Mouse (Mus musculus): ENCODE data around the gene Acy3. TPM values are rescaled to one million over a fixed set of nuclear protein-coding genes. Genes with fewer than 3 reads are reported as not detected.
"Not testable (repeated sequence)": the region's sequence is repeated elsewhere in the genome, so short reads cannot be mapped to it uniquely, and the experiment has no call there.

The Acy3 gene
- total RNA-seq, 2 experiments from 2014 or later, result 24.3 to 28.5 TPM

- DNase-seq, result no peak
Measured at GRCm38 (mm10) chr19:3972229-3972628, 14.1 kb upstream of the Acy3 start, which contains the start of gene Aldh3b2. Gene Aldh3b2 (plus strand): TSS chr19:3972328.

- DNase-seq, result not testable (repeated sequence)
Measured at GRCm38 (mm10) chr19:3974608-3975007, 11.8 kb upstream of the Acy3 start.

GRCm38 (mm10) chr19:3975866-3976265, 10.5 kb upstream of the Acy3 start:
- DNase-seq, result no peak

- peak; percentile 80 to 91 for DNase-seq
Measured at GRCm38 (mm10) chr19:3980309-3980708, 6.1 kb upstream of the Acy3 start.

GRCm38 (mm10) chr19:3980917-3981316, 5.5 kb upstream of the Acy3 start:
- DNase-seq, result no peak

- DNase-seq, result no peak
Measured at GRCm38 (mm10) chr19:3983527-3984200, 2.7 kb upstream of the Acy3 start.

GRCm38 (mm10) chr19:3985261-3985681, 1.1 kb upstream of the Acy3 start:
- peak; percentile 74 to 75 for DNase-seq

- no peak for DNase-seq
Measured at GRCm38 (mm10) chr19:3988066-3988465, 1.7 kb downstream of the Acy3 start.

- no peak for DNase-seq
Measured at GRCm38 (mm10) chr19:3988750-3989149, 2.4 kb downstream of the Acy3 start.

GRCm38 (mm10) chr19:3990804-3991203, 4.4 kb downstream of the Acy3 start:
- no peak for DNase-seq

GRCm38 (mm10) chr19:3991562-3991961, 5.2 kb downstream of the Acy3 start:
- DNase-seq, result no peak

GRCm38 (mm10) chr19:3991966-3992365, 5.6 kb downstream of the Acy3 start:
- DNase-seq, result no peak

- DNase-seq, result no peak
Measured at GRCm38 (mm10) chr19:3992416-3992815, 6.0 kb downstream of the Acy3 start, which contains the start of gene Tbx10. Gene Tbx10 (plus strand): TSS chr19:3992752.

GRCm38 (mm10) chr19:3994932-3995331, 8.6 kb downstream of the Acy3 start:
- no peak for DNase-seq

- no peak for DNase-seq
Measured at GRCm38 (mm10) chr19:3995505-3995904, 9.1 kb downstream of the Acy3 start.

- no peak for DNase-seq
Measured at GRCm38 (mm10) chr19:3996106-3996505, 9.7 kb downstream of the Acy3 start.

GRCm38 (mm10) chr19:3996747-3997146, 10.4 kb downstream of the Acy3 start:
- no peak for DNase-seq

GRCm38 (mm10) chr19:3997231-3997630, 10.9 kb downstream of the Acy3 start:
- no peak for DNase-seq

- no peak for DNase-seq
Measured at GRCm38 (mm10) chr19:3998335-3998734, 12.0 kb downstream of the Acy3 start.

- no peak for DNase-seq
Measured at GRCm38 (mm10) chr19:3999121-3999730, 12.9 kb downstream of the Acy3 start.

GRCm38 (mm10) chr19:4000119-4000900, 13.9 kb downstream of the Acy3 start, which contains the start of the genes Nudt8 and Gm49405:
Gene Nudt8 (plus strand): TSS chr19:4000580.
Gene Gm49405 (plus strand): TSS chr19:4000626.
- peak; percentile 98 to 99 for DNase-seq

- peak in 1 of 2 experiments; percentile 45 for DNase-seq
Measured at GRCm38 (mm10) chr19:4000949-4001525, 14.7 kb downstream of the Acy3 start.
